Mouse (Mus musculus): ENCODE results near the gene Snta1. TPM values are rescaled to one million over a fixed set of nuclear protein-coding genes. Genes with fewer than 3 reads are reported as not detected.
"Not testable (repeated sequence)": the region's sequence is repeated elsewhere in the genome, so short reads cannot be mapped to it uniquely, and the experiment has no call there.

Gene Snta1
- polyA plus RNA-seq, 1 experiment, result 1.2 TPM

DNA sequence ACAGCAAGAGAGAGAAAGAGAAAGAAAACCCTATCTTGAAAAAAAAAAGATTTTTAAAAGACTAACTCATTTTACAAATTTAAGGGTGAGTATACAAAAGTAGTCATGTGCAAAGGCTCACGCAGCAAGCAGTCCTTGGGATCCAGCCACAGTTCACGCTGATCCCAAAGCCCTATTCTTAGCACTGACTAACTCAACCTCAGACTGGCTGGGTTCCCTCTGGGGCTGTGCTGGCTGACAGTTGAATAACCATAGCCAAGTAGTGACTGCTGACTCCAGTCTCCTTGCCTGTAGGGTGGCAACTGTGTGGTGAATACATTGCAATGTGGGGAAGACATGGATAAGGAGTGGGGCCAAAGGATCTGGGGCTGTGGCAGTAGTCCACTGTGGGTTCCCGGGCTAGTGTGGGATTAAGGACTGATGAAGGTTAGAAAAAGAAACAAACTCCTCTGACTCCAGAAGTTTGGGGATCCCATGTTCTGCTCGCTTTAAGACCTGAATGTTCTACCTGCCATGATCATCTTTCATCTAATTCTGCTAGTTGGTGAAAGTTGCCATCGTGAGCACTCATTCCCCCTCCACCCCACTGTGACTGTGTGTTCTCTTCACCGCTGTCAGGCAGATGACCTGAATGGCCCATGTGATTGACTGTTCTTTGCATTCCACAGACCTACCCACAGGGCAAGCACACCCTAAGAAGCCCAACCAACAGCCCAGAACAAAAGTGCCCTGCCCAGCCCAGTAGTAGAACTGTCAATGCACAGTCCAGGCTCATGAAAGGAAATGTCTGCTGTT is 32.9 kb downstream of the Snta1 start:
- H3K4me3 ChIP-seq (replicated peaks), result no peak overlapping the region
- peaks cover 8% of the 10 kb centered on the region for H3K36me3 ChIP-seq (replicated peaks; ENCODE audit: low read length)
- no peaks in the 10 kb centered on the region for H3K9me3 ChIP-seq
- H3K4me1 ChIP-seq, result peaks cover 51% of the 10 kb centered on the region
- TF ChIP-seq GATA1 (IDR thresholded peaks at IDR 0.05; ENCODE audit: borderline replicate concordance, low read length), result no peak
- no peak for TF ChIP-seq FLI1 (IDR thresholded peaks at IDR 0.05; ENCODE audit: low read length)
- H3K27me3 ChIP-seq (replicated peaks), result peaks cover 36% of the 10 kb centered on the region

DNA sequence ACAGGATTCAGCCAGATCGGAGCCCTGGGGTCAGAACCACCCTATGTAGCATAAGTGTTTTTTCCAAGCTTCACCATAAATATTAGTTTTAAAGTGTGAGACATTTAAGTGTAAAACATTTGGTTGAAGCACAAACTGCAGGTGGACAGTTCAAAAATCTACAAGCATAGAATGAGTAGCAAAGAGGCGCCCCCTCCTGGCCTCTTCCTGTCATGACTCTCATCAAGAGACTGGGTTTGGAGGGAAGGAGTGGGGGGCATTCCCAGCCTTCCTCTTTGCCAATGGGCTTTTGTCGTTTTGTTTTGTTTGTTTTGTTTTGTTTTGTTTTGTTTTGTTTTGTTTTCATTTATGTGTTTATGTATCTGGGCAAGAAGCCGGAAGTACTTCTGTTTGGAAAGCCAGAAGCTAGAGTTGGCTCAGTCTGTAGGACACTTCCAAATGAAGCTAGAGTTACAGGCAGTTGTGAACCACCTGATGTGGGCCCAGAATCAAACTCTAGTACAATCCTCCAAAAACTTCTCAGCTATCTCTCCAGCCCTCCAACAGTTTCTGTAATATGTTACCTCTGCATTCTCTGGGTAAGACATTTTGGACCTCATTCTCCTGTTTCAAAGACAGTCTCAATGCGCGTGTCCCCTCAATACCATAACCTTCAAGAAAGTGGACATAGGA is 33.8 kb downstream of the Snta1 start:
- Histone ChIP-seq H3K9me3 (no peaks in the 10 kb centered on the region), H3K4me3 (replicated peaks) (no peak overlapping the region), H3K36me3 (replicated peaks; ENCODE audit: low read length) (peaks cover 17% of the 10 kb centered on the region), H3K4me1 (peaks cover 47% of the 10 kb centered on the region), H3K27me3 (replicated peaks) (peaks cover 32% of the 10 kb centered on the region)
- no peak for TF ChIP-seq FLI1 (IDR thresholded peaks at IDR 0.05; ENCODE audit: low read length)
- TF ChIP-seq GATA1 (IDR thresholded peaks at IDR 0.05; ENCODE audit: borderline replicate concordance, low read length), result no peak

DNA sequence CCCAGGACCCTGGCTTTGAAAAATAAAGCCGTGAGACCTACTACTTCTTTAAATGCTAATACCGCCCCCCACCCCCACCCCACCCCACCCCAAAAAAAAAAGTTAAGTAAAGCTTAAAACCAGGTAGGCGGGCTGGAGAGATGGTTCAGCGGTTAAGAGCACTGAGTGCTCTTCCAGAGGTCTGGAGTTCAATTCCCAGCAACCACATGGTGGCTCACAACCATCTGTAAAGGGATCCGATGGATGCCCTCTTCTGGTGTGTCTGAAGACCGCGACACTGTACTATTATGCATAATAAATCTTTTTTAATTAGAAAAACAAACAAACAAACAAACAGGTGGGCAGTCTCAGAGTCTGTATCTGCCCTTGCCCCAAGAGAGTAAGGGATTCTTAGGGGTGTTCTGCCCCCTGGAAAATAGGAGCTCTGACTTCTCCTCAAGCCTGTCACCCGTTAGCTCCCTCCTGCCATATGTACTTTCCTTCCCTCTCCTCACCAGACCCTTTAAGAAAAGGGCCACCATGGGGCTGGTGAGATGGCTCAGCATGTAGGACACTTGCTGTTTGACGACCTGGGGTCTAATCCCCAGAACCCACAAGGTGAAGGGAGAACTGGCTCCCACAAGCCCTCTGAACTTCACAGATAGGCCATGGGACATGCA is 34.9 kb downstream of the Snta1 start, which contains the start of gene Cdk5rap1:
TSS of gene Cdk5rap1 (minus strand) at position 169 of the 659 bp plus-strand sequence.
- H3K27me3 ChIP-seq (replicated peaks), result peaks cover 26% of the 10 kb centered on the region
- H3K36me3 ChIP-seq (replicated peaks; ENCODE audit: low read length), result peaks cover 28% of the 10 kb centered on the region
- H3K4me1 ChIP-seq, result peaks cover 50% of the 10 kb centered on the region
- no peaks in the 10 kb centered on the region for H3K9me3 ChIP-seq
- peak within 1 kb of the TSS; percentile 92 for H3K4me3 ChIP-seq (replicated peaks)
- TF ChIP-seq FLI1 (IDR thresholded peaks at IDR 0.05; ENCODE audit: low read length), result no peak
- no peak for TF ChIP-seq GATA1 (IDR thresholded peaks at IDR 0.05; ENCODE audit: borderline replicate concordance, low read length)

DNA sequence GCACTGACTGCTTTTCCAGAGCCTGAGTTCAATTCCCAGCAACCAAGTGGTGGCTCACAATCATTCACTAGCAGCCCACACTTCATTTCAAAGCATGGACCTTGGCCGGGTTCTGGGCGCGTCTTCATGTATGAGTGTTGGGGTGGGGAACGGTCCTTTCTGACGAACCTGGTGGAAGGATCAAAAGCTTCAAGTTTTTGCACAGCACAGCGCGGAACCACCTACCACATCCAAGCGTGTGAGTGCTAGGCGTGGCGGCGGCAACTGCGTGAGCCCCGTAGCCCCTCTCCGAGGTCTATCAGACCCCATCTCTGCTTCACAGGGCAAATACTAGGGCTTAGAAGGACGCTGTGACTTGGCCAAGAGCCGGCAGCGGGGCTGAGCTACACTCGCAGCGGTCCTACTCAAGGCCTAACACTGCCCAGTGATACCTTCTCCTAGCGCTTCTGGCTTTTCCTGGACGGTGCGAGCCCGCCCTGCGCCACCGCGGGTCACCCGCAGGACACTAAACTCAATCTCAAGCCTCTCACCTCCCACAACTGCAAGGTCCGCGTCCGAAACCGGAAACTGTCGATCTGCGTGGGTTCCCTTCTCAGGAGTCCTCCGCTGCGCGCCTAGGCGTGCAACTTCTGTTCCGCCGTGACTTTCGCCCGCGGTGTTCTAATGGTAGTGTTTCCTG is 35.6 kb downstream of the Snta1 start:
- H3K9me3 ChIP-seq, result no peaks in the 10 kb centered on the region
- H3K4me1 ChIP-seq, result peaks cover 50% of the 10 kb centered on the region
- TF ChIP-seq GATA1 (IDR thresholded peaks at IDR 0.05; ENCODE audit: borderline replicate concordance, low read length), result no peak
- TF ChIP-seq FLI1 (IDR thresholded peaks at IDR 0.05; ENCODE audit: low read length), result no peak
- peak overlapping the region; percentile 92 for H3K4me3 ChIP-seq (replicated peaks)
- H3K27me3 ChIP-seq (replicated peaks), result peaks cover 22% of the 10 kb centered on the region
- peaks cover 33% of the 10 kb centered on the region for H3K36me3 ChIP-seq (replicated peaks; ENCODE audit: low read length)

DNA sequence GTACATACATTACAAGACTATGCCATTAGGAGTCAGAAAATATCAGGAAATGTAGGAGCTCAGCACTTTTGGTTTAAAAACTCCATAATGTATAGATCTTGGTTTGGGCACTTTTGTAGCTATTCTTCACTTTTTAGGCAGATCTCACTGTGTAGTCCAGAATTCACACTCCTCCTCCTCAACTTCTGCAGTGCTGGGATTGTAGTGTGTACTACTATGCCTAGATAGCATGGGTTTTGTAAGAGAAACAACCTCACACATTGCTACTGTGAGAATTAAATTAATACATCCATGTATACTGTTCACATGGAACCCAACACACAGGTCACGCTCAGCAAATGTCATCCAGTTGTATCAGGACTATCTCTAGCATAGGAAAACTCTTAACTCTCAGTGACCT is 40.4 kb downstream of the Snta1 start:
- TF ChIP-seq FLI1 (IDR thresholded peaks at IDR 0.05; ENCODE audit: low read length) (no peak), GATA1 (IDR thresholded peaks at IDR 0.05; ENCODE audit: borderline replicate concordance, low read length) (no peak)
- Histone ChIP-seq H3K4me1 (peaks cover 16% of the 10 kb centered on the region), H3K4me3 (replicated peaks) (no peak overlapping the region), H3K27me3 (replicated peaks) (no peaks in the 10 kb centered on the region), H3K36me3 (replicated peaks; ENCODE audit: low read length) (peaks cover 69% of the 10 kb centered on the region), H3K9me3 (no peaks in the 10 kb centered on the region)

DNA sequence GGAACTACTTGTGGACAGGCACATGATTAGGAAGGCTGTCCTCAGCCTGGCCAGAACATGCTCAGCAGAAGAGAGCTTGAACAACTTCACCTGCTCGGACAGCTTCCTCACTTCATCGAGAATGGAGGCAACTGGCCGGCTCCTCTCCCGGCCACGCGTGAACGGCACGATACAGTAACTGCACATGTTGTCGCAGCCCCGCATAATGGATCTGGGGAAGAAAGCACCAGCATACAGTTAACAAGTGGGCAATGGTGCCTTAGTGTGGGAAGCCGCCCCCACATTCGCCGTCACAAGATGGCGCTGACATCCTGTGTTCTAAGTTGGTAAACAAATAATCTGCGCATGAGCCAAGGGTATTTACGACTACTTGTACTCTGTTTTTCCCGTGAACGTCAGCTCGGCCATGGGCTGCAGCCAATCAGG is 53.9 kb downstream of the Snta1 start:
- not testable (repeated sequence) for H3K9me3 ChIP-seq; H3K4me3 ChIP-seq (replicated peaks); H3K4me1 ChIP-seq; H3K27me3 ChIP-seq (replicated peaks)
- peaks cover 44% of the 10 kb centered on the region for H3K36me3 ChIP-seq (replicated peaks; ENCODE audit: low read length)

DNA sequence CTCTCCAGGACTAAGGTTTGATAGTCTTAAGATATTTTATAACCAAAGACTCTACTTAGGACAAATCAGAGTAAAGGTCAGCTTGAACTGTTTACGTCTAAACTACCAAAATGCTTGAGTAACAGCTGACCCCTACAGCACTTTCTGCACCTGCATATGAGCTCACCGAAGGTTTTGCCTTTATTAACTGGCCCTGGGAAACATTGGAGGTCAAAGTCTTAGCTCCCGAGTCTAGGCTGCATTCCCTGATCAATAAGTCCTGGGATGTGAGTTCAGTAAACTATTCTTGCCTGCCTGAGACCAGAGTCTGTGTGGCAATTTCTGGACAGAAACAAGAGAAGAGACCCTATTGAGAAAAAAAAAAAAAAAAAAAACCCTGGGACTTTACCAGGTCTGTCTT is 59.7 kb downstream of the Snta1 start:
- peaks cover 82% of the 10 kb centered on the region for H3K36me3 ChIP-seq (replicated peaks; ENCODE audit: low read length)
- H3K9me3 ChIP-seq, result no peaks in the 10 kb centered on the region
- H3K27me3 ChIP-seq (replicated peaks), result no peaks in the 10 kb centered on the region
- H3K4me1 ChIP-seq, result no peaks in the 10 kb centered on the region
- TF ChIP-seq FLI1 (IDR thresholded peaks at IDR 0.05; ENCODE audit: low read length) (no peak), GATA1 (IDR thresholded peaks at IDR 0.05; ENCODE audit: borderline replicate concordance, low read length) (no peak)
- no peak overlapping the region for H3K4me3 ChIP-seq (replicated peaks)

DNA sequence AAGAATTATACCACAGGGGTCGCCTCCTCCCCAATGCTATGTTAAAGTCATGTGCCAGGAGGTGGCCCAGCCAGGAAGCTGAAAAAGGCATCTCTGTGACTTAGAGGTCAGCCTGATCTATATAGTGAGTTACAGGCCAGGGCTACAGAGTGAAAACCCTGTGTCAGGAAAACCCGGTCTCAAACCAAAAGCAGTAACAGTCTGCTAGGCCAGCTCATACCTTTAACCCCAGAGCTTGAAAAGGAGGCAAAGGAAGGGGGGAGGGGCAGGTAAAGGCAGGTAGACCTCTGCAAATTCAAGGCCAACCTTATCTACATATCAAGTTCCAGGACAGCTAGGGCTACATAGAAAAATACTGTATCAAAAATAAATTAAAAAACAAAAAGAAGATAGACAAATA is 68.5 kb downstream of the Snta1 start:
- Histone ChIP-seq H3K36me3 (replicated peaks; ENCODE audit: low read length) (peaks cover 53% of the 10 kb centered on the region), H3K4me1 (no peaks in the 10 kb centered on the region), H3K4me3 (replicated peaks) (no peak overlapping the region), H3K27me3 (replicated peaks) (no peaks in the 10 kb centered on the region), H3K9me3 (no peaks in the 10 kb centered on the region)
- TF ChIP-seq FLI1 (IDR thresholded peaks at IDR 0.05; ENCODE audit: low read length), result no peak
- TF ChIP-seq GATA1 (IDR thresholded peaks at IDR 0.05; ENCODE audit: borderline replicate concordance, low read length), result no peak

DNA sequence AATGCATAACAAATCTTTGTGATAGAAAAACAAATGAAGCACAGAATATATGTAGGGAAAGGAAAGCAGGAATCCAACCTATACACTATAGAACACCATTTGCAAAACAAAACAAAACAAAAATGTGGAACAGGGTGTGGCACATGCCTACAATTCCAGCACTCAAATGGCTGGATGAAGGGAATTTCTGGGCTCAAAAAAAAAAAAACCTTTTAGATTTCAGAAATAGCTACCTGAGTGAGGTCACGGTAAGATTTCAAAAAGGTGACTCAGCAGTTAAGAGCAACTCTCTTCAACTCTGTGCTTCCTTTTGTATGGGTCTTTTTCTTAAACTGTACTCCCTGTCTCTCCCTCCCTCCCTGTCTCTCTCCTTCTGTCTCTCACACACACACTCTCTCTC is 69.7 kb downstream of the Snta1 start:
- TF ChIP-seq FLI1 (IDR thresholded peaks at IDR 0.05; ENCODE audit: low read length), result no peak
- no peak for TF ChIP-seq GATA1 (IDR thresholded peaks at IDR 0.05; ENCODE audit: borderline replicate concordance, low read length)
- H3K9me3 ChIP-seq, result no peaks in the 10 kb centered on the region
- peaks cover 47% of the 10 kb centered on the region for H3K36me3 ChIP-seq (replicated peaks; ENCODE audit: low read length)
- no peaks in the 10 kb centered on the region for H3K27me3 ChIP-seq (replicated peaks)
- H3K4me3 ChIP-seq (replicated peaks), result no peak overlapping the region
- no peaks in the 10 kb centered on the region for H3K4me1 ChIP-seq
